Mouse (Mus musculus) kidney, postnatal 14 days (tissue): Measurements from ENCODE around the gene 4931414P19Rik.
A peak's percentile ranks its signal among the peaks of the same experiment; 100 is the strongest.
"Not testable (repeated sequence)": the region's sequence is repeated elsewhere in the genome, so short reads cannot be mapped to it uniquely, and the experiment has no call there.

ENCODE experiments used
- DNase-seq: peaks from one replicate; pipeline ENCODE4 v3.0.0; 2022; ENCODE audit warnings: mixed read lengths

The 4931414P19Rik gene

GRCm38 (mm10) chr14:54624976-54625375 is 19.2 kb upstream of the 4931414P19Rik start:
- DNase-seq, result no peak

- DNase-seq, result no peak
These were observed 17.5 kb upstream of the 4931414P19Rik start for GRCm38 (mm10) chr14:54623334-54623733.

- no peak for DNase-seq
These were observed 15.3 kb upstream of the 4931414P19Rik start, which contains the start of gene Psmb11 for GRCm38 (mm10) chr14:54621133-54621532. Gene Psmb11, plus strand, starts transcription at chr14:54621433.

- DNase-seq, result peak; percentile 93
These were observed 12.1 kb upstream of the 4931414P19Rik start, which contains the start of gene Psmb5 for GRCm38 (mm10) chr14:54617897-54618365. Gene Psmb5, minus strand, starts transcription at chr14:54618022.

- no peak for DNase-seq
These were observed 11.5 kb upstream of the 4931414P19Rik start for GRCm38 (mm10) chr14:54617152-54617896.

GRCm38 (mm10) chr14:54616226-54616825 is 10.5 kb upstream of the 4931414P19Rik start:
- no peak for DNase-seq

- not testable (repeated sequence) for DNase-seq
These were observed 8.3 kb upstream of the 4931414P19Rik start for GRCm38 (mm10) chr14:54614130-54614529.

GRCm38 (mm10) chr14:54610648-54611047 is 4.9 kb upstream of the 4931414P19Rik start:
- DNase-seq, result no peak

- DNase-seq, result no peak
These were observed 4.2 kb upstream of the 4931414P19Rik start for GRCm38 (mm10) chr14:54609962-54610361.

GRCm38 (mm10) chr14:54609245-54609644 is 3.5 kb upstream of the 4931414P19Rik start:
- no peak for DNase-seq

- DNase-seq, result no peak
These were observed 1.4 kb upstream of the 4931414P19Rik start for GRCm38 (mm10) chr14:54607226-54607625.

- no peak for DNase-seq
These were observed 2.1 kb downstream of the 4931414P19Rik start for GRCm38 (mm10) chr14:54603686-54604085.

- DNase-seq, result peak; percentile 97
These were observed 2.6 kb downstream of the 4931414P19Rik start for GRCm38 (mm10) chr14:54603038-54603654.

GRCm38 (mm10) chr14:54602613-54603012 is 3.2 kb downstream of the 4931414P19Rik start:
- peak; percentile 14 for DNase-seq

GRCm38 (mm10) chr14:54601601-54602000 is 4.2 kb downstream of the 4931414P19Rik start:
- DNase-seq, result no peak

- DNase-seq, result no peak
These were observed 8.7 kb downstream of the 4931414P19Rik start for GRCm38 (mm10) chr14:54597084-54597483.

GRCm38 (mm10) chr14:54594631-54595414 is 11.0 kb downstream of the 4931414P19Rik start:
- no peak for DNase-seq

- DNase-seq, result no peak
These were observed 11.7 kb downstream of the 4931414P19Rik start for GRCm38 (mm10) chr14:54594055-54594454.

- peak; percentile 58 for DNase-seq
These were observed 13.4 kb downstream of the 4931414P19Rik start for GRCm38 (mm10) chr14:54592319-54592934.

GRCm38 (mm10) chr14:54591056-54591455 is 14.7 kb downstream of the 4931414P19Rik start:
- no peak for DNase-seq

- peak; percentile 75 for DNase-seq
These were observed 22.0 kb downstream of the 4931414P19Rik start for GRCm38 (mm10) chr14:54583681-54584338.

GRCm38 (mm10) chr14:54582536-54582935 is 23.3 kb downstream of the 4931414P19Rik start:
- no peak for DNase-seq
